Mouse (Mus musculus) C2C12 (cell line): ENCODE data around the gene Fbln5. TPM values are rescaled to one million over a fixed set of nuclear protein-coding genes. Genes with fewer than 3 reads are reported as not detected.

Experiments used
- H3K27me3 ChIP-seq: one replicate; pipeline ENCODE4 v1.6.1; 2011; ENCODE audit not compliant: control insufficient read depth, insufficient read depth, insufficient read length
- H3K36me3 ChIP-seq: one replicate; pipeline ENCODE4 v1.6.1; 2011; ENCODE audit not compliant: control insufficient read depth, insufficient read depth
- H3K4me3 ChIP-seq: one replicate; pipeline ENCODE4 v1.5.1; 2011; ENCODE audit warnings: mild to moderate bottlenecking, control low read depth; ENCODE audit not compliant: poor library complexity, insufficient read depth, severe bottlenecking
- H3K79me2 ChIP-seq: one replicate; pipeline ENCODE4 v1.6.1; 2011; ENCODE audit not compliant: control insufficient read depth, insufficient read depth
- H3K79me3 ChIP-seq: one replicate; pipeline ENCODE4 v1.6.1; 2011; ENCODE audit warnings: low read depth, control low read depth
- H3ac ChIP-seq: one replicate; pipeline ENCODE3; 2011; ENCODE audit warnings: low read depth; ENCODE audit not compliant: control insufficient read depth, insufficient read length
- CEBPB ChIP-seq: IDR thresholded peaks from one replicate; pipeline ENCODE4 v1.6.1; 2011; ENCODE audit warnings: low read depth, mild to moderate bottlenecking, control low read depth, moderate library complexity
- CTCF ChIP-seq: IDR thresholded peaks from one replicate; pipeline ENCODE4 v1.5.1; 2011; ENCODE audit not compliant: control insufficient read depth, insufficient read depth, insufficient read length
- FOSL1 ChIP-seq: IDR thresholded peaks from one replicate; pipeline ENCODE4 v1.8.0; 2011; ENCODE audit warnings: mild to moderate bottlenecking, low read length; ENCODE audit not compliant: poor library complexity, insufficient read depth, severe bottlenecking
- MAX ChIP-seq: IDR thresholded peaks from one replicate; pipeline ENCODE4 v1.6.1; 2011; ENCODE audit warnings: mild to moderate bottlenecking, control low read depth
- MYOD1 ChIP-seq: IDR thresholded peaks from one replicate; pipeline ENCODE4 v1.6.1; 2011; ENCODE audit warnings: low read depth; ENCODE audit not compliant: control insufficient read depth, insufficient read length
- MYOG ChIP-seq: IDR thresholded peaks from one replicate; pipeline ENCODE4 v1.6.1; 2011; ENCODE audit not compliant: control insufficient read depth, insufficient read length; ENCODE audit errors: extremely low read depth
- USF1 ChIP-seq: IDR thresholded peaks from one replicate; pipeline ENCODE4 v1.6.1; 2011; ENCODE audit warnings: low read depth, mild to moderate bottlenecking, control low read depth, moderate library complexity
- polyA plus RNA-seq: library from polyadenylated mRNA; unstranded; fragments of >200 nt; fragmentation: generic; extraction: Trizol; gene quantifications from one replicate; pipeline ENCODE4 v1.2.1, GENCODE M21; 2012; ENCODE audit warnings: missing spikeins

The Fbln5 gene
- polyA plus RNA-seq, 1 experiment = 4.8 TPM

- no peaks in the 10 kb centered on the region for H3K79me2 ChIP-seq
- H3K36me3 ChIP-seq = no peaks in the 10 kb centered on the region
- no peak for TF ChIP-seq MYOD1
- no peak for TF ChIP-seq MAX
- TF ChIP-seq USF1 = no peak
- TF ChIP-seq MYOG = no peak
- TF ChIP-seq FOSL1 = no peak
- no peak for TF ChIP-seq CEBPB
- TF ChIP-seq CTCF = no peak
- no peak overlapping the region for H3K4me3 ChIP-seq
- no peak overlapping the region for H3ac ChIP-seq
- no peaks in the 10 kb centered on the region for H3K79me3 ChIP-seq
- H3K27me3 ChIP-seq = no peaks in the 10 kb centered on the region
These were observed 44.7 kb downstream of the Fbln5 start for GRCm38 (mm10) chr12:101774116-101774515.

DNA sequence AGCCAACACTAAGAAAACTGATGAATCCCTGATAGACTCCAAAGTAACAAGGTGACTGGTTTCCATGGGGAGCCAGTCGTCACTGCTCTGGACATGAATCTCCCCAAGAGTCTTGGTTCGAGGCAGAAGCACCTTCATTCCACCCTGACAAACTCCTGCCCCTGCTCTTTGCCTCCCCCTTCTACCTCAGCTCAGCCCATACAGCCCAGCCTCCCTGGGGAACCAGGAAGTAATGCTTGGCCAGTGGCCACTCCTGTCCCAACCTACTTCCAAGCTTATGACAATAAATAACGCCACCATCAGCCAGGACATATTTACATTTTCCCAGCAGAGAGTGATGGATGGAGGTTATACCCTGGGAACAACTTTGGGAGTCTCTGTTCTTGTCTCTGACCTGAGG lies 45.9 kb downstream of the Fbln5 start:
- H3K79me2 ChIP-seq = no peaks in the 10 kb centered on the region
- TF ChIP-seq USF1 (no peak), CTCF (no peak), FOSL1 (no peak), MYOG (no peak), MAX (no peak), MYOD1 (no peak), CEBPB (no peak)
- H3K79me3 ChIP-seq = no peaks in the 10 kb centered on the region
- no peak overlapping the region for H3K4me3 ChIP-seq
- H3K27me3 ChIP-seq = no peaks in the 10 kb centered on the region
- H3ac ChIP-seq = no peak overlapping the region
- H3K36me3 ChIP-seq = no peaks in the 10 kb centered on the region

DNA sequence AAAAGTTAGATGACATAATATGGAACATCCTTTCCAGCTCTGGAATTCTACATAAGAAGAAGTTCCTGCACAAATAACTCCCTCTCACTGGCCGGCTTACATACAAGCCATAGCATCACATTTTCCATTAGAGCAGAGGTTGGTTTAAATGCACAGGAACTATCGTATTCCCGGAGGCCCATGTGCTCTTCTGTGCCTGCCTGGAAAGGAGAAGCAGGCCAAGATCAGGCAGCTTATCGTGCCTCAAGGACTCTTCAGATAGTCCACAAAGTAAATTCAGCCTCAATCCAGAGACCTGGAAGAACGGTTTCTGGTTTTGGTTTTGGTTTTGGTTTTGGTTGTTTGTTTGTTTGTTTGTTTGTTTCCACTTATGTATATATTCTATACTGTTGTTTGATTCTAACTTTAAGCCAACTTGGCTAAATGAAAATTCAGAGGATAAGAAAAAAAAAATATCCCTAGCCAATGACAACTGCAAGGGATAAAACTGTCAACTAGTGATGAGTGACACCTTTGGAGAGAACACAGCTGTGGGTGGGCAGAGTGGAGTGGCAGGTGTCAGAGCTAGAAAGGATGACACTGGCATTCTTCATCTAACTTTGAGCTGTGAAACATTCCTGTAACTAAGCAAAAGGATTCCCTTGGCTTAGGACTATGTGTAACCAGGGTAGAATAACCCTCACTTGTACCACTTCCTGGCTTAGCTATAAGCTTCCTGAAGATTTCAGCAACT lies 48.4 kb downstream of the Fbln5 start:
- H3K27me3 ChIP-seq = no peaks in the 10 kb centered on the region
- H3K79me2 ChIP-seq = no peaks in the 10 kb centered on the region
- no peaks in the 10 kb centered on the region for H3K36me3 ChIP-seq
- TF ChIP-seq USF1 (no peak), CTCF (no peak), MYOG (no peak), CEBPB (no peak), MAX (no peak), FOSL1 (no peak), MYOD1 (no peak)
- H3ac ChIP-seq = no peak overlapping the region
- H3K79me3 ChIP-seq = no peaks in the 10 kb centered on the region
- no peak overlapping the region for H3K4me3 ChIP-seq

DNA sequence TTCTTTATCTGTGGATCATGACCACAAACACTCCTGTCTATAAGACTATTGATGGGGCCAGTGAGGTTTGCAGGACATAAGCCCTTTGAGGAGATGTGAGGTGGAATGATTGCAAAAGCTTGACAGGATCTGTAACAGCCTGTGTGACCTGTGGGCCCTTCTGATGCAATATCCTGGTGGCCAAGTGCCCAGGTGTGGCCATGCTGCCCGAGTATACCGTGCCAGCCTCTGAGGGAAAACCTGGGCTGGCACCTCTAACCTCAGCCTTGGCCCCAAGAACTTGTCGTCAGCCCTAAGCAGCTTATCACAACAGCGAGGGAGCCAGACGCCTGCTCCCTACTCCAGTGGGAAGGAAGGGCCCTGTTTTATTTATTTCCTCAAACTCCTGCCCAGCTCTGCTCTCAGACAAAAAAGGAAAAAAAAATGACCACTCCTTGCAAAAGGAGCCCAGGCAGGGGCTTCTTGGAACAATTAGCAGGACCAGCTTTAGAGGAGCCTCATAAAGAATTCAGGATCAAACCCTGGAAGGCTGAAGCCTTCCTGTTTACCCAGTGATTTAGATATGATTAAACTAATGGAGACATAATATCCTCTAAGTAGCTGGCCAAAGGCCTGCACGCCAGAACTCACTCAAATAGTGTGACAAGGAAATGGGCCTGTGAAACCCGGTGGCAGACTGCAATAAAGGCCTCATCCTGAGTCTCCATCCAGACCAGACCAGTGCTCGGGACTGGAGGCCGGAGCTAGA lies 51.4 kb downstream of the Fbln5 start:
- Histone ChIP-seq H3K27me3 (no peaks in the 10 kb centered on the region), H3K4me3 (no peak overlapping the region), H3K79me2 (no peaks in the 10 kb centered on the region), H3K79me3 (no peaks in the 10 kb centered on the region), H3ac (no peak overlapping the region), H3K36me3 (no peaks in the 10 kb centered on the region)
- TF ChIP-seq USF1 (no peak), CTCF (no peak), MAX (no peak)

DNA sequence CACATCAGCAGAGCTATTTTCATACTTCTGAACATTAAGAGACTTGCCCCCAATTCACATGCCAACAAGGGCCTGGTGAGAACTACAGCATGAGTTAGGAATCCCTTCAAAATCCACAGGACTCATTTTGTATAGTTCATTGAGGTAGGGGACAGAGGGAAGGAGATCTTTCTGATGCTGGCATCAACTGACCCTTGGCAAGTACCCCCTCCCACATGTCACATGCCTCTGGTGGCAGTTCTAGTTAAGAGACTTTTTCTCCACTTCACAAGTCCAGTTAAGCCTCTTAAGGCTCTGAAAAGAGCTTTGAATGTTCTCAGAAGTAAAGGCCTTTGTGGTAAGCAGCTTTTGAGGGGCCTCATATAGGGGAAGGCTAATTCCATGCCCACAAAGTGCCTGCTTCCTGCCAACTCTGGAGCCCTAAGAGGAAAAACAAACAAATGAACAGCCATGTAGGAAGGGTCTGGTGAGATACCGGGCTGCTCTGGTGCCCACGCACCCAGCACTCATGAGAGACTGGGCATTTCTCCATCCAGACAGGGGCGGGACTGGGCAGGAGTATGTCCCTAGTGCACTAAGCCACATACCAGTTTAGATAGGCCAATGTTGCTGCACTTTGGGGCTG lies 52.5 kb downstream of the Fbln5 start:
- Histone ChIP-seq H3K4me3 (no peak overlapping the region), H3K36me3 (no peaks in the 10 kb centered on the region), H3K79me2 (no peaks in the 10 kb centered on the region), H3ac (no peak overlapping the region), H3K27me3 (no peaks in the 10 kb centered on the region), H3K79me3 (no peaks in the 10 kb centered on the region)
- no peak for TF ChIP-seq MYOG
- no peak for TF ChIP-seq MAX
- TF ChIP-seq CTCF = no peak
- TF ChIP-seq FOSL1 = no peak
- TF ChIP-seq CEBPB = no peak
